Mouse (Mus musculus) cerebellum, adult 2 months (tissue): Measurements from ENCODE around the gene 4931414P19Rik. TPM values are rescaled to one million over a fixed set of nuclear protein-coding genes. Genes with fewer than 3 reads are reported as not detected.

Source experiments
- DNase-seq, 2 experiments: peaks; one replicate each; pipeline ENCODE4 v3.0.0; 2021
- H3K27ac ChIP-seq: fragments of 200-500 bp; 2 replicates; pipeline ENCODE4 v1.5.1; 2012; ENCODE audit warnings: low read length, control low read depth, inconsistent platforms; ENCODE audit not compliant: insufficient read depth
- H3K27me3 ChIP-seq: fragments of 200-500 bp; 2 replicates; pipeline ENCODE4 v1.6.1; 2012; ENCODE audit warnings: inconsistent platforms, mild to moderate bottlenecking, low read length, moderate library complexity; ENCODE audit not compliant: control insufficient read depth, insufficient read depth
- H3K4me1 ChIP-seq: fragments of 200-500 bp; 2 replicates; pipeline ENCODE4 v1.6.1; 2011; ENCODE audit warnings: low read length; ENCODE audit not compliant: control insufficient read depth, insufficient read depth
- H3K4me3 ChIP-seq: fragments of 200-500 bp; replicated peaks from 2 replicates; pipeline ENCODE3; 2011; ENCODE audit warnings: mild to moderate bottlenecking, low read depth, low read length, control low read depth; ENCODE audit not compliant: insufficient read depth
- CTCF ChIP-seq: fragments of 200-500 bp; IDR thresholded peaks from 2 replicates; pipeline ENCODE4 v1.5.1; 2011; ENCODE audit warnings: low read depth, mild to moderate bottlenecking, control low read depth, low read length, moderate library complexity, borderline replicate concordance; ENCODE audit not compliant: insufficient read depth
- POLR2A ChIP-seq: fragments of 200-500 bp; IDR thresholded peaks from 2 replicates; pipeline ENCODE4 v1.6.1; 2011; ENCODE audit warnings: low read length, control low read depth, borderline replicate concordance; ENCODE audit not compliant: insufficient read depth
- WGBS: fragments of 180-500 bp; shearing (Covaris S2); methylation state at CpG from one replicate; pipeline ENCODE4 v1.1.7; 2018; 5-methylcytosine and 5-hydroxymethylcytosine counted together
- polyA plus RNA-seq: library from polyadenylated mRNA; depleted of rRNA; stranded (reverse); fragments of >200 nt; gene quantifications from 2 replicates; pipeline ENCODE4 v1.2.3, GENCODE M21; 2012

Gene 4931414P19Rik
- polyA plus RNA-seq, 1 experiment: 4.0 TPM

GRCm38 (mm10) chr14:54644294-54644693, 38.5 kb upstream of the 4931414P19Rik start:
- no peak overlapping the region for H3K27ac ChIP-seq
- H3K4me1 ChIP-seq: 0 out of 2 replicates have a peak, but pooled peaks cover 3% of the 10 kb centered on the region
- no peak overlapping the region for H3K4me3 ChIP-seq
- WGBS: 91% methylated on average over 9 of the region's 9 CpGs
- no peak for DNase-seq
- H3K27me3 ChIP-seq: no peaks in the 10 kb centered on the region
- TF ChIP-seq POLR2A: no peak
- no peak for TF ChIP-seq CTCF

GRCm38 (mm10) chr14:54643011-54643410, 37.2 kb upstream of the 4931414P19Rik start:
- DNase-seq: no peak
- no peak overlapping the region for H3K27ac ChIP-seq
- 77% methylated on average over 2 of the region's 2 CpGs for WGBS

GRCm38 (mm10) chr14:54642224-54642944, 36.6 kb upstream of the 4931414P19Rik start:
- no peak overlapping the region for H3K4me3 ChIP-seq
- no peak overlapping the region for H3K27ac ChIP-seq
- H3K27me3 ChIP-seq: no peaks in the 10 kb centered on the region
- DNase-seq: no peak
- WGBS: 74% methylated on average over 25 of the region's 25 CpGs
- TF ChIP-seq POLR2A (no peak), CTCF (no peak)
- no peaks in the 10 kb centered on the region for H3K4me1 ChIP-seq

More at GRCm38 (mm10) chr14:54643011-54643410, 37.2 kb upstream of the 4931414P19Rik start:
- no peaks in the 10 kb centered on the region for H3K27me3 ChIP-seq
- no peak overlapping the region for H3K4me3 ChIP-seq
- TF ChIP-seq CTCF (no peak), POLR2A (no peak)
- H3K4me1 ChIP-seq: no peaks in the 10 kb centered on the region

GRCm38 (mm10) chr14:54641305-54641969, 35.6 kb upstream of the 4931414P19Rik start, which contains the start of gene Cdh24:
Gene Cdh24, minus strand, starts transcription at chr14:54641364.
- 0 out of 2 replicates have a peak, but pooled peaks have one; percentile 1 for TF ChIP-seq POLR2A
- TF ChIP-seq CTCF: peak; percentile 85
- Histone ChIP-seq H3K27ac (no peak within 1 kb of the TSS), H3K27me3 (no peaks in the 10 kb centered on the region), H3K4me1 (no peaks in the 10 kb centered on the region), H3K4me3 (peak within 1 kb of the TSS; percentile 78)
- DNase-seq: peak; percentile 85 to 89
- WGBS: under 1% methylated on average over 52 of the region's 52 CpGs

GRCm38 (mm10) chr14:54640946-54641304, 35.1 kb upstream of the 4931414P19Rik start, which contains the start of gene Gm17606:
Gene Gm17606, plus strand, starts transcription at chr14:54640952.
- TF ChIP-seq POLR2A (no peak), CTCF (no peak)
- WGBS: 1% methylated on average over 28 of the region's 28 CpGs
- Histone ChIP-seq H3K27ac (no peak within 1 kb of the TSS), H3K27me3 (no peaks in the 10 kb centered on the region), H3K4me3 (peak within 1 kb of the TSS; percentile 78), H3K4me1 (no peaks in the 10 kb centered on the region)
- DNase-seq: no peak

- Histone ChIP-seq H3K4me1 (no peaks in the 10 kb centered on the region), H3K4me3 (no peak overlapping the region), H3K27ac (no peak overlapping the region), H3K27me3 (no peaks in the 10 kb centered on the region)
- no peak for DNase-seq
- TF ChIP-seq CTCF: no peak
- TF ChIP-seq POLR2A: no peak
- 55% methylated on average over 4 of the region's 4 CpGs for WGBS
Measured at GRCm38 (mm10) chr14:54640121-54640520, 34.3 kb upstream of the 4931414P19Rik start.

GRCm38 (mm10) chr14:54638210-54638609, 32.4 kb upstream of the 4931414P19Rik start:
- no peaks in the 10 kb centered on the region for H3K27me3 ChIP-seq
- H3K4me3 ChIP-seq: no peak overlapping the region
- no peak overlapping the region for H3K27ac ChIP-seq
- H3K4me1 ChIP-seq: no peaks in the 10 kb centered on the region
- no peak for DNase-seq
- TF ChIP-seq POLR2A: no peak
- TF ChIP-seq CTCF: no peak
- 53% methylated on average over 5 of the region's 5 CpGs for WGBS
